Mouse (Mus musculus): ENCODE results near the gene Inafm1. TPM values are rescaled to one million over a fixed set of nuclear protein-coding genes. Genes with fewer than 3 reads are reported as not detected.
"Not testable (repeated sequence)": the region's sequence is repeated elsewhere in the genome, so short reads cannot be mapped to it uniquely, and the experiment has no call there.

Gene Inafm1
- total RNA-seq, 2 experiments from 2014 or later: 12.2 to 15.1 TPM

GRCm38 (mm10) chr7:16272681-16273080 lies 736 bp downstream of the Inafm1 start:
- DNase-seq: peak; percentile 31 to 51
- intact Hi-C loops (cut with DNase I): loop anchor here (5.0 kb wide), 1 partner anchor 295 kb away; no protein-coding TSS in a partner anchor

GRCm38 (mm10) chr7:16271139-16271538 lies 2.3 kb downstream of the Inafm1 start:
- DNase-seq: no peak
- intact Hi-C loops (cut with DNase I): loop anchor here (5.0 kb wide), 1 partner anchor 294 kb away; no protein-coding TSS in a partner anchor

GRCm38 (mm10) chr7:16266593-16266992 lies 6.8 kb downstream of the Inafm1 start:
- DNase-seq; intact Hi-C loops (cut with DNase I): not testable (repeated sequence)

- no peak for DNase-seq
- intact Hi-C loops (cut with DNase I): no loop called here
Observed at GRCm38 (mm10) chr7:16265856-16266255, 7.6 kb downstream of the Inafm1 start.

GRCm38 (mm10) chr7:16263843-16264242 lies 9.6 kb downstream of the Inafm1 start:
- DNase-seq: no peak
- intact Hi-C loops (cut with DNase I): loop anchor here (1.0 to 5.0 kb wide), 2 partner anchors 52 to 72 kb away; no protein-coding TSS in a partner anchor

GRCm38 (mm10) chr7:16263015-16263787 lies 10.2 kb downstream of the Inafm1 start:
- intact Hi-C loops (cut with DNase I): loop anchor here (1.0 to 5.0 kb wide), 2 partner anchors 51 to 71 kb away; no protein-coding TSS in a partner anchor
- DNase-seq: peak; percentile 60 to 75

GRCm38 (mm10) chr7:16261097-16261496 lies 12.3 kb downstream of the Inafm1 start:
- intact Hi-C loops (cut with DNase I): loop anchor here (5.0 kb wide), 1 partner anchor 49 kb away; no protein-coding TSS in a partner anchor
- no peak for DNase-seq

- no peak for DNase-seq
- intact Hi-C loops (cut with DNase I): no loop called here
Observed at GRCm38 (mm10) chr7:16259110-16259590, 14.3 kb downstream of the Inafm1 start, which contains the start of gene C5ar1. Gene C5ar1 (minus strand): TSS chr7:16259540.

GRCm38 (mm10) chr7:16257830-16258229 lies 15.6 kb downstream of the Inafm1 start:
- no peak for DNase-seq
- intact Hi-C loops (cut with DNase I): no loop called here

GRCm38 (mm10) chr7:16255963-16256362 lies 17.5 kb downstream of the Inafm1 start:
- intact Hi-C loops (cut with DNase I): not testable (repeated sequence)

GRCm38 (mm10) chr7:16254195-16254594 lies 19.2 kb downstream of the Inafm1 start:
- no peak for DNase-seq
- intact Hi-C loops (cut with DNase I): no loop called here

More at GRCm38 (mm10) chr7:16255963-16256362, 17.5 kb downstream of the Inafm1 start:
- not testable (repeated sequence) for DNase-seq

GRCm38 (mm10) chr7:16250687-16251086 lies 22.7 kb downstream of the Inafm1 start:
- DNase-seq: no peak
- intact Hi-C loops (cut with DNase I): no loop called here

GRCm38 (mm10) chr7:16245958-16246357 lies 27.5 kb downstream of the Inafm1 start:
- DNase-seq: no peak
- intact Hi-C loops (cut with DNase I): no loop called here

GRCm38 (mm10) chr7:16244067-16244466 lies 29.4 kb downstream of the Inafm1 start, which contains the start of gene C5ar2:
Gene C5ar2 (minus strand): TSS chr7:16244154.
- intact Hi-C loops (cut with DNase I): no loop called here
- no peak for DNase-seq

- intact Hi-C loops (cut with DNase I): no loop called here
- DNase-seq: no peak
Observed at GRCm38 (mm10) chr7:16242198-16242597, 31.2 kb downstream of the Inafm1 start.

GRCm38 (mm10) chr7:16241787-16242186 lies 31.6 kb downstream of the Inafm1 start:
- intact Hi-C loops (cut with DNase I): no loop called here
- DNase-seq: no peak

- intact Hi-C loops (cut with DNase I): no loop called here
Observed at GRCm38 (mm10) chr7:16240978-16241303, 32.5 kb downstream of the Inafm1 start.

GRCm38 (mm10) chr7:16240281-16240977 lies 33.0 kb downstream of the Inafm1 start:
- intact Hi-C loops (cut with DNase I): no loop called here
- DNase-seq: no peak

More at GRCm38 (mm10) chr7:16240978-16241303, 32.5 kb downstream of the Inafm1 start:
- DNase-seq: no peak

- DNase-seq: peak; percentile 31 to 54
- intact Hi-C loops (cut with DNase I): no loop called here
Observed at GRCm38 (mm10) chr7:16239554-16239997, 33.8 kb downstream of the Inafm1 start.

GRCm38 (mm10) chr7:16229869-16230268 lies 43.5 kb downstream of the Inafm1 start:
- no peak for DNase-seq
- intact Hi-C loops (cut with DNase I): no loop called here

Data from gastrocnemius, postnatal 36 days (tissue).